Mouse (Mus musculus): ENCODE measurements around the gene Hlx. TPM values are rescaled to one million over a fixed set of nuclear protein-coding genes. Genes with fewer than 3 reads are reported as not detected.
A peak's percentile ranks its signal among the peaks of the same experiment; 100 is the strongest.

The Hlx gene
- polyA plus RNA-seq, 1 experiment from 2014 or later, result 3.1 TPM

GRCm38 (mm10) chr1:184750114-184750664, 17.8 kb upstream of the Hlx start:
- Histone ChIP-seq H3K36me3 (no peaks in the 10 kb centered on the region), H3K27ac (replicated peaks) (no peak overlapping the region), H3K4me2 (no peak overlapping the region), H3K4me1 (replicated peaks) (0 out of 2 replicates have a peak, but pooled peaks cover 2% of the 10 kb centered on the region), H3K27me3 (no peaks in the 10 kb centered on the region), H3K9ac (no peak overlapping the region), H3K4me3 (no peak overlapping the region), H3K9me3 (no peaks in the 10 kb centered on the region)
- 82% methylated on average over 11 of the region's 11 CpGs for WGBS
- ATAC-seq (ENCODE audit: low FRiP score, low read depth), result no peak

- ATAC-seq (ENCODE audit: low FRiP score, low read depth), result no peak
- H3K4me1 ChIP-seq (replicated peaks), result 0 out of 2 replicates have a peak, but pooled peaks cover 2% of the 10 kb centered on the region
- 40% methylated on average over 14 of the region's 14 CpGs for WGBS
- H3K27me3 ChIP-seq, result no peaks in the 10 kb centered on the region
- no peak overlapping the region for H3K4me2 ChIP-seq
- H3K9ac ChIP-seq, result no peak overlapping the region
- no peaks in the 10 kb centered on the region for H3K9me3 ChIP-seq
- H3K27ac ChIP-seq (replicated peaks), result no peak overlapping the region
- no peaks in the 10 kb centered on the region for H3K36me3 ChIP-seq
- no peak overlapping the region for H3K4me3 ChIP-seq
Measured at GRCm38 (mm10) chr1:184748692-184749152, 16.3 kb upstream of the Hlx start.

- H3K27me3 ChIP-seq, result peaks cover 55% of the 10 kb centered on the region
- H3K27ac ChIP-seq (replicated peaks), result no peak overlapping the region
- no peaks in the 10 kb centered on the region for H3K36me3 ChIP-seq
- WGBS, result 6% methylated on average over 11 of the region's 14 CpGs
- H3K4me3 ChIP-seq, result no peak overlapping the region
- no peaks in the 10 kb centered on the region for H3K9me3 ChIP-seq
- peaks cover under 1% of the 10 kb centered on the region; the same call in 1 of the 2 replicates for H3K4me1 ChIP-seq (replicated peaks)
- no peak overlapping the region for H3K9ac ChIP-seq
- H3K4me2 ChIP-seq, result no peak overlapping the region
- no peak for ATAC-seq (ENCODE audit: low FRiP score, low read depth)
Measured at GRCm38 (mm10) chr1:184737876-184738479, 5.6 kb upstream of the Hlx start.

- Histone ChIP-seq H3K27me3 (peaks cover 60% of the 10 kb centered on the region), H3K36me3 (no peaks in the 10 kb centered on the region), H3K4me2 (no peak overlapping the region), H3K4me1 (replicated peaks) (peaks cover 6% of the 10 kb centered on the region), H3K9ac (no peak overlapping the region), H3K9me3 (no peaks in the 10 kb centered on the region), H3K27ac (replicated peaks) (no peak overlapping the region), H3K4me3 (no peak overlapping the region)
- WGBS, result 33% methylated on average over 2 of the region's 2 CpGs
- no peak for ATAC-seq (ENCODE audit: low FRiP score, low read depth)
Measured at GRCm38 (mm10) chr1:184737228-184737627, 4.8 kb upstream of the Hlx start.

- Histone ChIP-seq H3K27me3 (peaks cover 60% of the 10 kb centered on the region), H3K4me3 (no peak overlapping the region), H3K4me2 (no peak overlapping the region), H3K9ac (no peak overlapping the region), H3K4me1 (replicated peaks) (peaks cover 14% of the 10 kb centered on the region), H3K9me3 (no peaks in the 10 kb centered on the region), H3K27ac (replicated peaks) (no peak overlapping the region), H3K36me3 (no peaks in the 10 kb centered on the region)
- no peak for ATAC-seq (ENCODE audit: low FRiP score, low read depth)
- WGBS, result 7% methylated on average over 5 of the region's 5 CpGs
Measured at GRCm38 (mm10) chr1:184736260-184736659, 3.8 kb upstream of the Hlx start.

- H3K27me3 ChIP-seq, result peaks cover 65% of the 10 kb centered on the region
- WGBS, result 3% methylated on average over 25 of the region's 25 CpGs
- no peak overlapping the region for H3K9ac ChIP-seq
- H3K27ac ChIP-seq (replicated peaks), result no peak overlapping the region
- H3K4me3 ChIP-seq, result no peak overlapping the region
- no peaks in the 10 kb centered on the region for H3K36me3 ChIP-seq
- peaks cover 14% of the 10 kb centered on the region for H3K4me1 ChIP-seq (replicated peaks)
- no peaks in the 10 kb centered on the region for H3K9me3 ChIP-seq
- H3K4me2 ChIP-seq, result no peak overlapping the region
- no peak for ATAC-seq (ENCODE audit: low FRiP score, low read depth)
Measured at GRCm38 (mm10) chr1:184734991-184735920, 2.8 kb upstream of the Hlx start.

GRCm38 (mm10) chr1:184734067-184734830, 1.8 kb upstream of the Hlx start:
- no peak overlapping the region for H3K4me2 ChIP-seq
- H3K9ac ChIP-seq, result no peak overlapping the region
- under 1% methylated on average over 27 of the region's 27 CpGs for WGBS
- no peak overlapping the region for H3K27ac ChIP-seq (replicated peaks)
- H3K9me3 ChIP-seq, result no peaks in the 10 kb centered on the region
- H3K27me3 ChIP-seq, result peaks cover 59% of the 10 kb centered on the region
- H3K36me3 ChIP-seq, result no peaks in the 10 kb centered on the region
- ATAC-seq (ENCODE audit: low FRiP score, low read depth), result no peak
- H3K4me1 ChIP-seq (replicated peaks), result peaks cover 14% of the 10 kb centered on the region
- H3K4me3 ChIP-seq, result no peak overlapping the region

- no peak for ATAC-seq (ENCODE audit: low FRiP score, low read depth)
- WGBS, result 2% methylated on average over 28 of the region's 28 CpGs
- Histone ChIP-seq H3K27ac (replicated peaks) (no peak overlapping the region), H3K9me3 (no peaks in the 10 kb centered on the region), H3K9ac (no peak overlapping the region), H3K27me3 (peaks cover 56% of the 10 kb centered on the region), H3K4me1 (replicated peaks) (peaks cover 14% of the 10 kb centered on the region), H3K4me2 (peak overlapping the region; percentile 63), H3K4me3 (no peak overlapping the region), H3K36me3 (no peaks in the 10 kb centered on the region)
Measured at GRCm38 (mm10) chr1:184733300-184734066, 1.1 kb upstream of the Hlx start.

GRCm38 (mm10) chr1:184731644-184732545, 524 bp downstream of the Hlx start:
- peak overlapping the region; percentile 40 for H3K4me3 ChIP-seq
- H3K27me3 ChIP-seq, result peaks cover 58% of the 10 kb centered on the region
- H3K4me2 ChIP-seq, result peak overlapping the region; percentile 63
- no peaks in the 10 kb centered on the region for H3K9me3 ChIP-seq
- H3K27ac ChIP-seq (replicated peaks), result peak overlapping the region; percentile 28; the same call in 1 of the 2 replicates
- peak overlapping the region; percentile 39 for H3K9ac ChIP-seq
- under 1% methylated on average over 81 of the region's 85 CpGs for WGBS
- H3K36me3 ChIP-seq, result no peaks in the 10 kb centered on the region
- peaks cover 25% of the 10 kb centered on the region for H3K4me1 ChIP-seq (replicated peaks)
- no peak for ATAC-seq (ENCODE audit: low FRiP score, low read depth)

GRCm38 (mm10) chr1:184731091-184731640, 1.3 kb downstream of the Hlx start:
- Histone ChIP-seq H3K27me3 (peaks cover 58% of the 10 kb centered on the region), H3K4me3 (peak overlapping the region; percentile 40), H3K9me3 (no peaks in the 10 kb centered on the region), H3K4me1 (replicated peaks) (peaks cover 25% of the 10 kb centered on the region), H3K36me3 (no peaks in the 10 kb centered on the region), H3K9ac (no peak overlapping the region), H3K4me2 (peak overlapping the region; percentile 63), H3K27ac (replicated peaks) (no peak overlapping the region)
- WGBS, result 2% methylated on average over 18 of the region's 18 CpGs
- no peak for ATAC-seq (ENCODE audit: low FRiP score, low read depth)
